Mouse (Mus musculus) B cell, adult 67 days (primary cell): ENCODE results near the gene Zfp384. TPM values are rescaled to one million over a fixed set of nuclear protein-coding genes. Genes with fewer than 3 reads are reported as not detected.

Source experiments
- total RNA-seq, 2 experiments: library from RNA; stranded (reverse); gene quantifications; 4 replicates each; pipeline ENCODE4 v1.2.4; 2023

The Zfp384 gene
- 100 to 1,000 TPM in 1 of 2 experiments, 10 to 100 TPM in 1; 96.6 to 114 TPM for total RNA-seq

GRCm38 (mm10) chr6:125009129-125009180 is at the start of gene Zfp384:
Gene Zfp384 (plus strand): TSS chr6:125009145.

GRCm38 (mm10) chr6:124965088-124965719 is 43.7 kb upstream of the Zfp384 start, which contains the start of gene Cops7a:
Gene Cops7a (minus strand): TSS chr6:124965538.

GRCm38 (mm10) chr6:124996551-124997501 is 12.1 kb upstream of the Zfp384 start, which contains the start of gene Pianp:
Gene Pianp (plus strand): TSS chr6:124996694.

GRCm38 (mm10) chr6:125039533-125040153 is 30.7 kb downstream of the Zfp384 start, which contains the start of gene Ing4:
Gene Ing4 (plus strand): TSS chr6:125039760.

GRCm38 (mm10) chr6:125049678-125050077 is 40.7 kb downstream of the Zfp384 start, which contains the start of gene Acrbp:
Gene Acrbp (plus strand): TSS chr6:125049689.

GRCm38 (mm10) chr6:125067571-125067995 is 58.6 kb downstream of the Zfp384 start, which contains the start of gene Lpar5:
Gene Lpar5 (plus strand): TSS chr6:125067920.

Other genes starting within 250 kb of the Zfp384 start
- gene Eno2, start 239.5 kb upstream of the Zfp384 start, total RNA-seq = 1 to 10 TPM in 1 of 2 experiments, under 1 TPM in 1; 0.95 to 1.9 TPM
- gene Lrrc23, start 229.4 kb upstream of the Zfp384 start, total RNA-seq = 1 to 10 TPM; 3.1 to 7.8 TPM
- gene Spsb2, start 200.5 kb upstream of the Zfp384 start, total RNA-seq = 1 to 10 TPM; 7.1 to 8.9 TPM
- gene Tpi1, start 194.8 kb upstream of the Zfp384 start, total RNA-seq = 10 to 100 TPM; 54.5 to 58.7 TPM
- 10 to 100 TPM; 84.4 to 95.0 TPM for gene Usp5, start 179.7 kb upstream of the Zfp384 start, total RNA-seq
- gene Cdca3, start 179.6 kb upstream of the Zfp384 start, total RNA-seq = 1 to 10 TPM; 1.8 to 4.2 TPM
- under 1 TPM in 1 of 2 experiments, not detected in 1; 0.30 TPM for gene Gnb3, start 168.9 kb upstream of the Zfp384 start, total RNA-seq
- gene P3h3, start 151.4 kb upstream of the Zfp384 start, total RNA-seq = not detected
- under 1 TPM; 0.15 to 0.47 TPM for gene Gpr162, start 145.2 kb upstream of the Zfp384 start, total RNA-seq
- gene Cd4, start 120.9 kb upstream of the Zfp384 start, total RNA-seq = under 1 TPM; 0.36 to 0.61 TPM
- gene Lag3, start 97.4 kb upstream of the Zfp384 start, total RNA-seq = under 1 TPM; 0.27 to 0.44 TPM
- gene Ptms, start 89.0 kb upstream of the Zfp384 start, total RNA-seq = 10 to 100 TPM; 40.0 to 57.1 TPM
- 100 to 1,000 TPM; 103 to 117 TPM for gene Mlf2, start 77.8 kb upstream of the Zfp384 start, total RNA-seq
- 10 to 100 TPM; 56.3 to 59.5 TPM for gene Cops7a, start 43.6 kb upstream of the Zfp384 start, total RNA-seq
- under 1 TPM; 0.27 to 0.55 TPM for gene Pianp, start 12.5 kb upstream of the Zfp384 start, total RNA-seq
- gene Ing4, start 30.6 kb downstream of the Zfp384 start, total RNA-seq = 100 to 1,000 TPM in 1 of 2 experiments, 10 to 100 TPM in 1; 97.1 to 108 TPM
- gene Acrbp, start 40.5 kb downstream of the Zfp384 start, total RNA-seq = 10 to 100 TPM; 19.3 to 21.8 TPM
- gene Lpar5, start 58.8 kb downstream of the Zfp384 start, total RNA-seq = 10 to 100 TPM; 20.3 to 22.2 TPM
- 100 to 1,000 TPM; 359 to 376 TPM for gene Chd4, start 86.8 kb downstream of the Zfp384 start, total RNA-seq
- 10 to 100 TPM; 36.5 to 40.2 TPM for gene Nop2, start 122.8 kb downstream of the Zfp384 start, total RNA-seq
- gene Iffo1, start 136.1 kb downstream of the Zfp384 start, total RNA-seq = 10 to 100 TPM; 40.3 to 48.0 TPM
- 100 to 1,000 TPM; 404 to 406 TPM for gene Gapdh, start 157.3 kb downstream of the Zfp384 start, total RNA-seq
- 10 to 100 TPM; 48.4 to 60.1 TPM for gene Ncapd2, start 182.6 kb downstream of the Zfp384 start, total RNA-seq
- gene Mrpl51, start 182.7 kb downstream of the Zfp384 start, total RNA-seq = 10 to 100 TPM; 31.0 to 32.7 TPM
- gene Vamp1, start 206.4 kb downstream of the Zfp384 start, total RNA-seq = 10 to 100 TPM; 74.4 to 91.1 TPM
- 10 to 100 TPM; 27.1 to 28.1 TPM for gene Tapbpl, start 222.7 kb downstream of the Zfp384 start, total RNA-seq
- gene Cd27, start 227.9 kb downstream of the Zfp384 start, total RNA-seq = 1 to 10 TPM in 1 of 2 experiments, under 1 TPM in 1; 0.68 to 3.3 TPM